Mouse (Mus musculus) MEL (cell line): ENCODE measurements around the gene Rnase4. TPM values are rescaled to one million over a fixed set of nuclear protein-coding genes. Genes with fewer than 3 reads are reported as not detected.

Experiments
- DNase-seq: peaks from one replicate; pipeline ENCODE4 v3.0.0; 2011; ENCODE audit warnings: low read depth, low spot score
- H3K27ac ChIP-seq: 2 replicates; pipeline ENCODE4 v1.5.1; 2012; ENCODE audit warnings: low read depth, mild to moderate bottlenecking, control low read depth, low read length, moderate library complexity; ENCODE audit not compliant: control insufficient read depth
- H3K27me3 ChIP-seq, 2 experiments: fragments of 150-350 bp in 1 of 2; sonication (generic) in 1 of 2; 2 replicates each; pipeline ENCODE4 v1.6.1; 2012; ENCODE audit warnings: low read length in 2 of 2, mild to moderate bottlenecking in 2 of 2, improper control_type of control experiment in 1 of 2, moderate library complexity in 1 of 2; ENCODE audit not compliant: insufficient read depth in 2 of 2, control insufficient read depth in 1 of 2
- H3K36me3 ChIP-seq, 2 experiments: 2 replicates each; pipeline ENCODE4 v1.6.1; 2012 to 2014; ENCODE audit warnings: low read length in 2 of 2, improper control_type of control experiment in 1 of 2, inconsistent platforms in 1 of 2, mild to moderate bottlenecking in 1 of 2; ENCODE audit not compliant: insufficient read depth in 2 of 2, control insufficient read depth in 1 of 2
- H3K4me1 ChIP-seq, 2 experiments: fragments of 150-350 bp in 1 of 2; sonication (generic) in 1 of 2; 2 replicates each; pipeline ENCODE4 v1.6.1; 2012; ENCODE audit warnings: low read length in 2 of 2, improper control_type of control experiment in 1 of 2, mild to moderate bottlenecking in 1 of 2; ENCODE audit not compliant: insufficient read depth in 2 of 2, control insufficient read depth in 1 of 2
- H3K4me3 ChIP-seq, 2 experiments: fragments of 150-350 bp in 1 of 2; sonication (generic) in 1 of 2; 2 replicates each; pipeline ENCODE4 v1.5.1; 2012; ENCODE audit warnings: low read depth in 2 of 2, low read length in 2 of 2, mild to moderate bottlenecking in 2 of 2, moderate library complexity in 2 of 2, control low read depth in 1 of 2, improper control_type of control experiment in 1 of 2; ENCODE audit not compliant: control insufficient read depth in 1 of 2, insufficient read depth in 1 of 2
- H3K79me2 ChIP-seq: 2 replicates; pipeline ENCODE4 v1.6.1; 2012; ENCODE audit warnings: mild to moderate bottlenecking, low read length, moderate library complexity; ENCODE audit not compliant: control insufficient read depth, poor library complexity, insufficient read depth
- H3K9ac ChIP-seq: 2 replicates; pipeline ENCODE4 v1.6.1; 2012; ENCODE audit warnings: low read depth, mild to moderate bottlenecking, control low read depth, low read length, moderate library complexity; ENCODE audit not compliant: control insufficient read depth, poor library complexity, severe bottlenecking
- H3K9me3 ChIP-seq: fragments of 150-350 bp; sonication (generic); replicated peaks from 2 replicates; pipeline ENCODE4 v1.6.1; 2012; ENCODE audit warnings: mild to moderate bottlenecking, low read length, improper control_type of control experiment, moderate library complexity; ENCODE audit not compliant: insufficient read depth
- ELF1 ChIP-seq: IDR thresholded peaks from 2 replicates; pipeline ENCODE4 v1.6.1; 2014; ENCODE audit warnings: low read depth, mild to moderate bottlenecking, inconsistent platforms, low read length, improper control_type of control experiment, moderate library complexity
- MAX ChIP-seq: IDR thresholded peaks from 2 replicates; pipeline ENCODE4 v1.6.1; 2011; ENCODE audit warnings: low read length, improper control_type of control experiment
- MEF2A ChIP-seq: IDR thresholded peaks from 2 replicates; pipeline ENCODE4 v1.6.1; 2014; ENCODE audit warnings: low read depth, mild to moderate bottlenecking, inconsistent platforms, low read length, improper control_type of control experiment; ENCODE audit not compliant: poor library complexity, insufficient replicate concordance, severe bottlenecking; ENCODE audit errors: extremely low read depth
- MYB ChIP-seq: IDR thresholded peaks from 2 replicates; pipeline ENCODE4 v1.6.1; 2011; ENCODE audit warnings: mild to moderate bottlenecking, low read depth, low read length, improper control_type of control experiment
- MYC ChIP-seq: IDR thresholded peaks from 2 replicates; pipeline ENCODE4 v1.6.1; 2011; ENCODE audit warnings: low read depth, mild to moderate bottlenecking, low read length, improper control_type of control experiment, moderate library complexity
- NELFE ChIP-seq: IDR thresholded peaks from 2 replicates; pipeline ENCODE4 v1.6.1; 2011; ENCODE audit warnings: low read depth, low read length, improper control_type of control experiment
- TAL1 ChIP-seq: IDR thresholded peaks from 2 replicates; pipeline ENCODE4 v1.6.1; 2012; ENCODE audit warnings: mild to moderate bottlenecking, inconsistent platforms, low read length, moderate library complexity, mixed read lengths
- TBP ChIP-seq: IDR thresholded peaks from 2 replicates; pipeline ENCODE4 v1.8.0; 2011; ENCODE audit warnings: low read depth, low read length, improper control_type of control experiment
- USF1 ChIP-seq: IDR thresholded peaks from 2 replicates; pipeline ENCODE4 v1.6.1; 2014; ENCODE audit warnings: low read depth, mild to moderate bottlenecking, inconsistent platforms, low read length, improper control_type of control experiment, moderate library complexity
- ZC3H11A ChIP-seq: IDR thresholded peaks from 2 replicates; pipeline ENCODE4 v1.6.1; 2012; ENCODE audit warnings: low read depth, mild to moderate bottlenecking, inconsistent platforms, low read length, improper control_type of control experiment
- ZKSCAN1 ChIP-seq: IDR thresholded peaks from 2 replicates; pipeline ENCODE4 v1.6.1; 2012; ENCODE audit warnings: low read depth, mild to moderate bottlenecking, inconsistent platforms, low read length, improper control_type of control experiment, moderate library complexity
- ZNF384 ChIP-seq: IDR thresholded peaks from 2 replicates; pipeline ENCODE4 v1.6.1; 2012; ENCODE audit warnings: low read depth, mild to moderate bottlenecking, inconsistent platforms, low read length, improper control_type of control experiment
- polyA plus RNA-seq, 2 experiments: library from polyadenylated mRNA; stranded (reverse) in 1 of 2; unstranded in 1 of 2; fragments of >175 nt in 1 of 2; fragments of >200 nt in 1 of 2; gene quantifications; 2 replicates each; pipeline versions ENCODE4 v1.2.1 to v1.2.4; 2012; ENCODE audit warnings: low replicate concordance in 2 of 2, low read depth in 1 of 2; ENCODE audit not compliant: insufficient read length in 2 of 2, insufficient read depth in 1 of 2, missing spikeins in 1 of 2
- total RNA-seq: library from RNA; depleted of rRNA; stranded (reverse); fragments of 300-350 nt; gene quantifications from 2 replicates; pipeline ENCODE4 v1.2.3, GENCODE M21; 2012

The Rnase4 gene
- total and polyA plus RNA-seq, 3 experiments = 0.18 TPM; not detected in 2

- Histone ChIP-seq H3K27ac (peak overlapping the region; percentile 45), H3K4me1 (peaks cover 0 to 7% of the 10 kb centered on the region in 2 experiments; a peak in 2 of 4 replicates), H3K36me3 (peaks cover 0 to 2% of the 10 kb centered on the region in 2 experiments; a peak in 1 of 4 replicates), H3K9ac (peak overlapping the region; percentile 32), H3K4me3 (peak overlapping the region; percentile 55 to 65), H3K79me2 (no peaks in the 10 kb centered on the region), H3K9me3 (no peaks in the 10 kb centered on the region)
- peak; percentile 66 for DNase-seq
- TF ChIP-seq TAL1 (no peak; the same call in 1 of the 2 replicates), MYB (no peak)
- TF ChIP-seq, all 39 proteins: peak for 0
- H3K27me3 ChIP-seq = no peaks in the 10 kb centered on the region; a peak in 1 of 4 replicates
Observed at GRCm38 (mm10) chr14:51085086-51085485, 5.8 kb upstream of the Rnase4 start.

- H3K4me1 ChIP-seq = peaks cover 0 to 7% of the 10 kb centered on the region in 2 experiments; a peak in 2 of 4 replicates
- peak overlapping the region in 1 of 2 experiments; percentile 65; a peak in 2 of 4 replicates for H3K4me3 ChIP-seq
- H3K27ac ChIP-seq = no peak overlapping the region
- peaks cover 0 to 2% of the 10 kb centered on the region in 2 experiments; a peak in 1 of 4 replicates for H3K36me3 ChIP-seq
- DNase-seq = peak; percentile 70
- TF ChIP-seq ELF1 = no peak
- peak; percentile 70 for TF ChIP-seq TBP
- TF ChIP-seq, all 39 proteins: peak for 1
- Histone ChIP-seq H3K27me3 (no peaks in the 10 kb centered on the region), H3K79me2 (no peaks in the 10 kb centered on the region), H3K9me3 (no peaks in the 10 kb centered on the region), H3K9ac (no peak overlapping the region)
Observed at GRCm38 (mm10) chr14:51085911-51086310, 5.0 kb upstream of the Rnase4 start.

DNA sequence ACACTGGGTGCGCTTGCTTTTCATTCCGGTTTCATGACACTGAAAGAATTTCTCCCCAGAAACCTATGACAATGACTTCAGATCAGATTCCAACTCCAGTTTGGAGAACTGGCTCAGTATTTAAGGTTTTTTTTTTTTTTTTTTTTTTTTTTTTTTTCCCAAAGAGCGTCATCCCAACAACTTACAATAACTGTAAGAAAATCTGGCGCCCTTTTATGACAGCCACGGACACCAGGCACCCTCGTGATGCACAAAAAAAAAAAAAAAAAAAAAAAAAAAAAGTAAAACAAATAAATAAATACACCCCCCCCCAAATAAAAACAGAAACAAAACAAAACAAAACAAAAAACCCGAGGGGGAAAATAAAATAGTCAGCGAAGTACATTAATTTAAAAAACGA, 3.1 kb upstream of the Rnase4 start:
- H3K4me3 ChIP-seq = peak overlapping the region; percentile 55 to 83
- peak; percentile 66 for DNase-seq
- no peak overlapping the region for H3K27ac ChIP-seq
- H3K4me1 ChIP-seq = peaks cover 0 to 7% of the 10 kb centered on the region in 2 experiments; a peak in 2 of 4 replicates
- peaks cover 0 to 2% of the 10 kb centered on the region in 2 experiments; a peak in 2 of 4 replicates for H3K36me3 ChIP-seq
- H3K27me3 ChIP-seq = no peaks in the 10 kb centered on the region
- peak overlapping the region; percentile 67 for H3K9ac ChIP-seq
- TF ChIP-seq MEF2A (no peak), MAX (no peak), ZKSCAN1 (no peak), MYC (no peak), USF1 (no peak), ZC3H11A (no peak), NELFE (no peak), ZNF384 (no peak)
- no peaks in the 10 kb centered on the region for H3K9me3 ChIP-seq
- no peaks in the 10 kb centered on the region for H3K79me2 ChIP-seq
